Mouse (Mus musculus) mouse trophoblast stem cell (cell line): ENCODE results near the gene Adgrl1.

Source experiments
- in situ Hi-C, 2 experiments: fragments of 300-500 bp; cut with MseI, MboI; formaldehyde crosslinking; loops; 2 replicates in 1 of 2; 3 replicates in 1 of 2; pipeline ENCODE4 v1.15.1; 2025

Gene Adgrl1

GRCm38 (mm10) chr8:83899363-83900252, at the start of gene Adgrl1:
Gene Adgrl1 (plus strand): TSS chr8:83900105.
- in situ Hi-C loops, result loop anchor here (5.0 to 10.0 kb wide), 2 partner anchors 55 to 117 kb away; no protein-coding TSS in a partner anchor

GRCm38 (mm10) chr8:83852329-83852728, 47.6 kb upstream of the Adgrl1 start:
- in situ Hi-C loops, result no loop called here

- in situ Hi-C loops, result no loop called here
Observed at GRCm38 (mm10) chr8:83853323-83854050, 46.4 kb upstream of the Adgrl1 start.

- in situ Hi-C loops, result no loop called here
Observed at GRCm38 (mm10) chr8:83856486-83857065, 43.3 kb upstream of the Adgrl1 start.

GRCm38 (mm10) chr8:83862439-83863268, 37.3 kb upstream of the Adgrl1 start:
- in situ Hi-C loops, result no loop called here

- in situ Hi-C loops, result no loop called here
Observed at GRCm38 (mm10) chr8:83874881-83875655, 24.8 kb upstream of the Adgrl1 start.

GRCm38 (mm10) chr8:83875656-83876040, 24.3 kb upstream of the Adgrl1 start:
- in situ Hi-C loops, result no loop called here

- in situ Hi-C loops, result no loop called here
Observed at GRCm38 (mm10) chr8:83876080-83876837, 23.6 kb upstream of the Adgrl1 start.

GRCm38 (mm10) chr8:83876838-83877223, 23.1 kb upstream of the Adgrl1 start:
- in situ Hi-C loops, result no loop called here

- in situ Hi-C loops, result no loop called here
Observed at GRCm38 (mm10) chr8:83888409-83888808, 11.5 kb upstream of the Adgrl1 start.

GRCm38 (mm10) chr8:83892061-83892460, 7.8 kb upstream of the Adgrl1 start:
- in situ Hi-C loops, result loop anchor here (10.0 kb wide), 1 partner anchor 47 kb away; no protein-coding TSS in a partner anchor

- in situ Hi-C loops, result loop anchor here (10.0 kb wide), 1 partner anchor 49 kb away; no protein-coding TSS in a partner anchor
Observed at GRCm38 (mm10) chr8:83893915-83894314, 6.0 kb upstream of the Adgrl1 start.

- in situ Hi-C loops, result loop anchor here (5.0 to 10.0 kb wide), 2 partner anchors 51 to 114 kb away; no protein-coding TSS in a partner anchor
Observed at GRCm38 (mm10) chr8:83895894-83896293, 4.0 kb upstream of the Adgrl1 start.

- in situ Hi-C loops, result loop anchor here (5.0 to 10.0 kb wide), 2 partner anchors 52 to 114 kb away; no protein-coding TSS in a partner anchor
Observed at GRCm38 (mm10) chr8:83896461-83896860, 3.4 kb upstream of the Adgrl1 start.

- in situ Hi-C loops, result loop anchor here (5.0 to 10.0 kb wide), 2 partner anchors 52 to 115 kb away; no protein-coding TSS in a partner anchor
Observed at GRCm38 (mm10) chr8:83897211-83897610, 2.7 kb upstream of the Adgrl1 start.

GRCm38 (mm10) chr8:83898456-83898855, 1.4 kb upstream of the Adgrl1 start:
- in situ Hi-C loops, result loop anchor here (5.0 to 10.0 kb wide), 2 partner anchors 54 to 116 kb away; no protein-coding TSS in a partner anchor

GRCm38 (mm10) chr8:83898985-83899362, 931 bp upstream of the Adgrl1 start:
- in situ Hi-C loops, result loop anchor here (5.0 to 10.0 kb wide), 2 partner anchors 54 to 117 kb away; no protein-coding TSS in a partner anchor

GRCm38 (mm10) chr8:83900266-83900956, 506 bp downstream of the Adgrl1 start:
- in situ Hi-C loops, result no loop called here

- in situ Hi-C loops, result no loop called here
Observed at GRCm38 (mm10) chr8:83900957-83901270, 1.0 kb downstream of the Adgrl1 start.
